Mouse (Mus musculus): ENCODE data around the gene Maml3. TPM values are rescaled to one million over a fixed set of nuclear protein-coding genes. Genes with fewer than 3 reads are reported as not detected.

Maml3 gene
- total RNA-seq, 2 experiments from 2014 or later = 2.3 to 2.9 TPM

GRCm38 (mm10) chr3:51821551-51821950 is 283.3 kb downstream of the Maml3 start:
- peak in 1 of 2 experiments; percentile 4 for DNase-seq

- DNase-seq = no peak
Observed at GRCm38 (mm10) chr3:51819109-51819508, 285.8 kb downstream of the Maml3 start.

DNA sequence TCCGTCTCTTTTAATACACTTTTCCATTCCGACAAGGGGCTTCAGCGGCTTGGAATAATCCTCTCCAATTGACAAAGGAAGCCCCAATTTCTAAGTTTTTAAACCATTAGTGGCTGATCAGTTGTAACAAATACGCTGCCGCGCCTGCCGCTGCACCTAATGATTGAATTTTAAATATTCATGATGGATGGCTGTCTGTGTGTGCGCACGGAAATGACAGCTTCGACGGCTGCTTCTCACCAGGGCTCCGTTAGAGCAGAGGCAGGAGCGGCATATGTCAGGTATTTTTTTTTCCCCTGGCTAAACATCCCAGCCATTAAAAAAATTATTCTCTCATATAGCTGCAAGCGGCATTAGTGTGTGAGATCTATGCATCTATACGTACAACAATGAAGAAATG is 287.0 kb downstream of the Maml3 start:
- no peak for DNase-seq

GRCm38 (mm10) chr3:51817329-51817728 is 287.5 kb downstream of the Maml3 start:
- no peak for DNase-seq

DNA sequence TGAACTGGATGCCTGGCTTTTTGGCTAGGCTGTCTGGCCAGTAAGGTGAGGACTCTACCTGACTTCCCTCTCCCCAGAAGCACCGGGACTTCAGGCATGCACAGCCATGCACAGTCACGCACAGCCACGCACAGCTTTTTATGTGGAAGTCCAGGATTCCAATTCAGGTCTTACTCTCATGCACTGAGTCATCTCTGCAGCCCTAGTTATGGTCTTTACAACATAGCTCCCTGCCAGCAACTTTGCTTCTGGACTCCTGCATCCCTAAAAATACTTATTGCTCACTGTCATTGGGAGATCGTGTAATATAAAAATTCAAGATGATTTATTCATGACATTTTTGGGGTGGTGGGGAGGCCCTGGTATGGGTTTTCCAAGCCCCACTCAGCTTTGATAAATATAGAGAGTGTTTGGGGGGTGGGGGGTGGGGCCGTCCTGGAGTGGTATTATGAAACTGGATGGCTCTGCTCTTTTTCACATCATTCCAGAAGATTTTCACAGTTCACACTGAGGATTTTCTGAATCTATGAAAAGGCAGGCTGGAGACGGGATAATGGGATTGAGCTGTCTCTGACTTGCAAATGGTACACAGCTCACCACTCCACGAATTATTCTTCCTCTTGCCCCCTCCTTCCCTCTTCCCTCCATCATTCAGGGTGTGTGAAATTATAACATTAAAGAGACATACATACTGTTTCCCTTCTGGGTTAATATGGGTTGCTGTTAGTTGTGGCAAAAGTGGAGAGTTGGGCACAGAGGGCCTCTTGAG is 288.2 kb downstream of the Maml3 start:
- no peak for DNase-seq

DNA sequence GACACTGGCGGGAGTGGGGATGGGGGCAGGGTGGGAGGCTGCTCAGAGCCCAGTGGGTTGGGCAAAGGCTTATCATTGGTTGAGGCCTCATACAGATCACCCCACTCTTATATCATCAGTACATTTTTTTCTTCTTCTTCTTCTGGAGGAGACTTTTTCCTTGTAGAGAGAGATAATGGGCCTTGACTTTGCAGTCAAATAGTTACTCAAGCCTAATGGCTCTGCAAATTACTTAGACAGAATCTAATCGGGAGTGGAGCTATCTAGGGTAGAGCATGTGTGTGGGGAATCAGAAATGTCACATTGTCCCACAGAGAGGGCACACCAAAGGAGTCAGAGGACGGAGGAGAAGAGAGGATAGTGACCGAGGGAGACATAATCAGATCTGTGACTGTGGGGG is 290.8 kb downstream of the Maml3 start:
- no peak for DNase-seq

DNA sequence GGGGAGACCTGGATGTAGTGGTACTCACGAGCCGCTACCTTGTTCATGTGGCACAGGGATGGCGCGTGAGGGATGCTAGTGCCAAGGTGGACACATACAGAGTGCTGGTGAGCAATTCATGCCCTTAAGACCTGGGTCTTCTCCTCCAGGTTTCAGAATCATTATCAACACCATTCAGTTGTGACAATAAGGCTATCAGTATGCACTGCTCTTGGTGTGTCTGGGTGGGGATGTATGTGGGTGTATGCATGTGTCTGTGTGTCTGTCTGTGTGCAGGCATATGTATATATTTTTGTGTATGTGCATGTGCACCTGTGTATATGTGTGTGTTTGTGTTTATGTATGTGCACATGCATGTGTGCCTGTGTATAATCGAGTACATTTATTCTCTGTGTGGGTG is 291.7 kb downstream of the Maml3 start:
- no peak for DNase-seq

DNA sequence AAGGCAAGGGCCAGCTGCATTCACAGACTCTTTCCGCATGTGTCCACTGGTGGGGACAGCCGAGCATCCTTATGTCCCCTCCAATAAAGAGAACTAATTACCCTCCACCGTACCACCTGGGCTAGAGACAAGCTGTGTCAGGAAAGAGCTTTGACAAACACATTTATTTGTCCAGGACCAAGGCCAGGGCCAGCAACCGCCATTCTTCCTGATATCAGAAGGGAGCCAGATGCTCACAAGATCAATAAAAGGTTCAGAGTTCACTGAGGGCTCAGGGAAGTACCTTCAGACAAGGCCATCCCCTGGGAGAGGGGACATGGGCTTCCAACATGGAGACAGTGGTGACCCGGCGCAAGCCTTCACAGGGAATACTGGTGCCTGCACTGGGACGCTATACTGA is 294.1 kb downstream of the Maml3 start:
- DNase-seq = no peak

- DNase-seq = no peak
Observed at GRCm38 (mm10) chr3:51809822-51810221, 295.1 kb downstream of the Maml3 start.

DNA sequence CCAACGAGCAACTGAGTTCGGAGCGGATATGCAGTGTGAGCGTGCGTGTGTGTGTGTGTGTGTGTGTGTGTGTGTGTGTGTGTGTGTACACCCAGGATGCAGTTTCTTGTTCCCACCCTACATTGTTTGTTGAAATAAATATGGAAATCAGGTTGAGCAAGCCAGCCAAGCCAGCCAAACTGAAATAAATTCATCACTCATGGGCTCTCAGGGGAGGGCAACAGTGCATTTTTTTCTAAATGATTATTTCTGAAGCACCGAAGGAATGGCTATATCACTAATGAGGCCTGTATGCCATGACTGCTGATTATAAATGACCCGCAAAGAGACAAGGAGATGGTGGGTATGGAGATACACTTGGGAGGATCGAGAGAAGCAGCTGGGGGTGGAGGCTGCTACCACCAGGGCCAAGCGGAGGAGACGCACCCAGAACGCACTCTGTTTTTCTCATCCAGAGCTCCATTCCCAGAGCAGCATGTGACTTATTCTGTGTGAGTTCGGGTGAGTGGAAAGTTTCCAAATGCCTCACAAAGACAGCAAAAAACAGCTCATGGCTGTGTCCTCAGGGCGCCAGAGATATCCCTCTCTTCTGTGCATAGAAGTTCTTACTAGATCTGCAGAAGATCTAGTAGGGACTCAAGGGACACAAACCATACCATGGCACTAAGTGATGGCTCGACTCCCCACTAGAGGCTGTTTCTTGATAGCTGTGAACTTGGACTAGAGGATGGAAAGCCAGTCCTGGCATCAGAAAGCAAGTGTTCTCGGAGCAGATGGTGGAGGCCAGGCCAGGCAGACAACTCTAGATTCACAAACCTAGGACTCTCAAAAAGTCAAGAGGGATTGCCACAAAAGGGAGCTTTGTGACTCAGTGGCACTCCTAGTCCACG is 296.6 kb downstream of the Maml3 start:
- DNase-seq = peak; percentile 43 to 50

DNA sequence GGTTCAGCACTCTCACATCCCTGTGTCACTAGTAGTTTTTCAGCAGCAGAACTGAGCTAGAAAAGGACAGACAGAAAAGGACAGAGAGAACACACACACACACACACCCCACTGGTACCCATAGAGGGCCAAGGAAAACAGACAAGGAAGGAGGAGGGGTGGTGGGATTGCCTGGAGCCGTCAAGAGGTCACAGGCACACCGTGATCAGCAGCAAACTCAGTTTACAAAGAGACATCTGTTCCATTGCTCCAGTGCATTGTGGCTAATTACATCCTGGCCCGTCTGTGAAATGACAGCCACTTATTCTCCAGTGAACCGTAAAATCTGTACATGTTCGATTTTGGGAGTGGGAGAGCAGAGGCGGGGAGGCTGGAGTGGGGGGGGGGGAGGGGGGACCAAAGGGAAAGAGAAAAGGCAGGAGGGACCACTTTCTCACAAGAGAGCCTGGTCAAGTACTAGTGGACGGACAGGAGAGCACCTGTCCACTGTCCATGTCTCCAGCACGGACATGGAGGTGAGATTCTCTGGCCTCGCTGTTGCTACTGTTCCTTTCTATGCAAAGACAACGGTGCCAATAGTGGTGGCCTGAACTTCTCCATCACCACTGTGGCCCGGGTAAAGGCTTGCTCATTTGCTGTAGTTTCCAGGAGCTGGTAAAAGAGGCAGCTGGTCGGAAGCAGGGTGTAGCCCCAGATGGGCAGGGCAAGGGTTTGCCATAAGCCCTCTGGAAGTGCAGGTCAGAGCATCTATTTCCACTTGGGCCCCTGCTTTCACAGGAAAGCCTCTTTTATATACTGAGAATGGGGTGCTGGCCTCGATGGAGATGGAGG is 299.2 kb downstream of the Maml3 start:
- no peak for DNase-seq

DNA sequence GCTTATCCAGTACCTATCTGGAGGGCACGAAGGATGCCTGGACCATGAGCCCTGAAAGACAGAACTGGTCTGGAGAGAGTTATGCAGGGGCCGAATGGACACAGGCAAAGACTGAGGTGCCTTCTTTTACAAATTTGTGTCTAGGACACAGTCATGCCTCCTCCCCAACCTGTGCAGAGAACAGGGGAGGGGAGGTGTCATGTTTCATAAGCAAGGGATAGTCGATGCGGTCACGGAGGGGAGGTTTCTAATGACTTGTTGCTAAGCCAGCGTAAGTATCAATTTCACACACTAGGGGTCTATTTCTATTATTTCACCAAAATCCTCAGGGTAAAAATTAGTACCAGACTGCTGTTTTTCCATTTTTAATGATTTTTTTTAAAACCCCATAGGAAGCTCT is 301.0 kb downstream of the Maml3 start:
- DNase-seq = no peak

- no peak for DNase-seq
Observed at GRCm38 (mm10) chr3:51799650-51800049, 305.2 kb downstream of the Maml3 start.

DNA sequence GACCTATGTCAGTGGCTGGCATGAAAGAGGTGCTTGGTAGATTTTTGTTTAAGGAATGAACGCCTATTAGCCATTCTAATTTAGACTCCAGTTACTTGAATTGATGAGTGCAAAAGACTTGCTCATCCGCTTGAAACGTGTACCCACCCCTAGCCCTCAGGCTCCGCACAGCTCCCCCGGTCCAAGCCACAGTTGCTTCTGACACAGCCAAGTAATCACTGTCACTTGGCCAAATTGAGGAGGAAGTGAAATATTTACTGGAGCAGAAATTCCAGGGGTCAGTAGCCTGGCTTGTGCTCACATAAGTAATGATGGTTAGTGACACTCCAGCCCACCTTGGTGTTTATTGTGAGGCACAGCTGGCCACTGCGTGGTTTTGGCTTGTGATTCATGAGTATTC is 308.0 kb downstream of the Maml3 start:
- peak; percentile 21 to 43 for DNase-seq

GRCm38 (mm10) chr3:51796219-51796828 is 308.6 kb downstream of the Maml3 start:
- peak; percentile 42 to 58 for DNase-seq

- DNase-seq = no peak
Observed at GRCm38 (mm10) chr3:51791542-51791941, 313.3 kb downstream of the Maml3 start.

- peak in 1 of 2 experiments; percentile 18 for DNase-seq
Observed at GRCm38 (mm10) chr3:51789389-51789904, 315.4 kb downstream of the Maml3 start.

- peak; percentile 67 to 70 for DNase-seq
Observed at GRCm38 (mm10) chr3:51788591-51789339, 316.1 kb downstream of the Maml3 start.

DNA sequence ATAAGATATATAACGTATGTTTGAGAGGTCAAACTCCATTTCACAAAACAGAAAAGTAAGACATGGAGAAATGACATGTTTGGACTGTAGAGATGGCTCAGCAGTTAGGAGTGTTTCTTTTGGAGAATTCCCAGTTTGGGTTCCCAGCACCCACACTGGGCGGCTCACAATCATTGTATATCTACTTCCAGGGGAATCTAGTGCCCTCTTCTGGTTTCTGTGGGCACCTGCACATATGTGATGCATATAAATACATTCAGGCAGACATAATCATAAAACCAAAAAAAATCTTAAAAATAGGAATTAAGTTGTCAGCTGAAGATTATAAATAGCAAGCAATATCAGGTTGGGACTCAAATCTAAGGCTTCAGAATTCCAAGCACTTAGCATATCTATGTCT is 316.9 kb downstream of the Maml3 start:
- no peak for DNase-seq

GRCm38 (mm10) chr3:51785796-51786195 is 319.1 kb downstream of the Maml3 start:
- no peak for DNase-seq

DNA sequence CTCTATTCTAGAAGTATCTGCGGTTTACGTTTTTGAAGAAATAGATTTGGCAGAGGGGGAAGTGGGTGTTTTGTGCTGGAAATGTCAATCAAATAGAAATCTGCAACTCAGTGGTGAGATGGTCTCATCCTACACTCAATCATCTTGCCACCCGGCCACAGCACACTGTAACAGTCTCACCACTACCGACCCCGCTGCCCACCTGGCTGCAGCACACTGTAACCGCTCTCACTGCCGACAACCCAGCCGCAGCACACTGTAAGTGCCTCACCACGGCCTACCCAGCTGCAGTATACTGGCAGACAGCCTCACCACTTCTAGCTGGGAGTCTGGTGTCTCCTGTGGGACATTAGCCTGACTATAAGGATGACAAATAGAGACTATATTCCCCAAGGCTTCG is 322.7 kb downstream of the Maml3 start:
- no peak for DNase-seq
